Comparison of ENCODE assay signal across 8 mouse cellular contexts in genomic region chr10:127290930-127291880, GRCm38 (mm10). TPM values are rescaled to one million over a fixed set of nuclear protein-coding genes. Genes with fewer than 3 reads are reported as not detected.
DNase-seq lines count a peak whose midpoint lies in the region; ATAC-seq lines count a peak whose summit lies in the region.

No protein-coding gene starts in this region.

- intact Hi-C loops in heart, postnatal 10 days (cut with DNase I) = loop anchor here (10.0 kb wide), 1 partner anchor 374 kb away; the partner anchor contains the start of genes Nab2 and Nemp1

- peaks cover 45% of the 10 kb centered on the region for H3K36me3 ChIP-seq in embryonic facial prominence, embryonic 12.5 days
- peaks cover 23% of the 10 kb centered on the region for H3K36me3 ChIP-seq in limb, embryonic 11.5 days (ENCODE audit: control insufficient read depth, insufficient read depth, low read length)
- H3K36me3 ChIP-seq in stomach, embryonic 16.5 days (ENCODE audit: control insufficient read depth, insufficient read depth, low read length) = peaks cover 22% of the 10 kb centered on the region

- H3K4me1 ChIP-seq in embryonic facial prominence, embryonic 12.5 days = peaks cover 45% of the 10 kb centered on the region
- H3K4me1 ChIP-seq in limb, embryonic 11.5 days (ENCODE audit: control insufficient read depth, insufficient read depth, low read length) = peaks cover 27% of the 10 kb centered on the region
- peaks cover 46% of the 10 kb centered on the region for H3K4me1 ChIP-seq in stomach, embryonic 16.5 days (ENCODE audit: control insufficient read depth, insufficient read depth, low read length)

- H3K27ac ChIP-seq in embryonic facial prominence, embryonic 12.5 days = peak overlapping the region; percentile 99
- H3K27ac ChIP-seq in limb, embryonic 11.5 days (replicated peaks; ENCODE audit: low read depth, low read length) = peak overlapping the region; percentile 60
- H3K27ac ChIP-seq in stomach, embryonic 16.5 days (ENCODE audit: low read length) = peak overlapping the region; percentile 89

- peak overlapping the region; percentile 91 for H3K4me2 ChIP-seq in embryonic facial prominence, embryonic 12.5 days (replicated peaks)
- H3K4me2 ChIP-seq in limb, embryonic 11.5 days (ENCODE audit: low read depth, severe bottlenecking) = peak overlapping the region; percentile 53
- H3K4me2 ChIP-seq in stomach, embryonic 16.5 days (ENCODE audit: low read depth, low read length) = peak overlapping the region; percentile 73

- H3K27me3 ChIP-seq in embryonic facial prominence, embryonic 12.5 days = no peaks in the 10 kb centered on the region
- H3K27me3 ChIP-seq in limb, embryonic 11.5 days (ENCODE audit: control insufficient read depth, insufficient read depth, low read length) = no peaks in the 10 kb centered on the region
- H3K27me3 ChIP-seq in stomach, embryonic 16.5 days (ENCODE audit: control insufficient read depth, insufficient read depth, low read length) = no peaks in the 10 kb centered on the region

- peak overlapping the region; percentile 46 for H3K9ac ChIP-seq in embryonic facial prominence, embryonic 12.5 days
- H3K9ac ChIP-seq in limb, embryonic 11.5 days (ENCODE audit: low read length) = peak overlapping the region; percentile 58
- peak overlapping the region; percentile 74 for H3K9ac ChIP-seq in stomach, embryonic 16.5 days (ENCODE audit: low read length)

- H3K4me3 ChIP-seq in embryonic facial prominence, embryonic 12.5 days = peak overlapping the region; percentile 63
- peak overlapping the region; percentile 67 for H3K4me3 ChIP-seq in limb, embryonic 11.5 days (ENCODE audit: low read depth, low read length)
- H3K4me3 ChIP-seq in stomach, embryonic 16.5 days (replicated peaks; ENCODE audit: low read length) = peak overlapping the region; percentile 63

- 3% methylated on average over 19 of the region's 19 CpGs for WGBS in embryonic facial prominence, embryonic 12.5 days
- WGBS in limb, embryonic 11.5 days = 4% methylated on average over 19 of the region's 19 CpGs
- 2% methylated on average over 19 of the region's 19 CpGs for WGBS in stomach, embryonic 16.5 days

- peak; percentile 30 for ATAC-seq in embryonic facial prominence, embryonic 12.5 days (ENCODE audit: insufficient number of reproducible peaks, insufficient read depth, low FRiP score, low TSS enrichment)
- ATAC-seq in limb, embryonic 11.5 days (ENCODE audit: insufficient number of reproducible peaks, low FRiP score, low TSS enrichment, low read depth) = peak; percentile 63
- peak; percentile 18 for ATAC-seq in stomach, embryonic 16.5 days (ENCODE audit: insufficient read depth, low FRiP score)

- no peaks in the 10 kb centered on the region for H3K9me3 ChIP-seq in embryonic facial prominence, embryonic 12.5 days
- H3K9me3 ChIP-seq in limb, embryonic 11.5 days (ENCODE audit: control insufficient read depth, low read length) = no peaks in the 10 kb centered on the region
- H3K9me3 ChIP-seq in stomach, embryonic 16.5 days (replicated peaks; ENCODE audit: control insufficient read depth, low read length) = no peaks in the 10 kb centered on the region

- peak; percentile 75 for DNase-seq in CD4-positive, CD25-positive, alpha-beta regulatory T cell, adult 2 months (ENCODE audit: low read depth, low spot score)
- peak; percentile 79 for DNase-seq in NIH3T3 (ENCODE audit: low read depth)
- peak; percentile 81 to 83 for DNase-seq in heart, postnatal 10 days
- no peak for DNase-seq in limb, embryonic 11.5 days (ENCODE audit: low spot score)
- DNase-seq in mesoderm, embryonic 11.5 days (ENCODE audit: low read depth, low spot score) = peak; percentile 61
- DNase-seq in right cerebral cortex, postnatal 25 days = no peak

RNA-seq across cellular contexts. Expression of gene Mbd6, which starts 2.4 kb away (rescaled TPM):
- 17.2 and 23.3 TPM in 2 replicates for polyA plus RNA-seq in embryonic facial prominence, embryonic 12.5 days (2016; fragmentation: Nextera tagmentation; extraction: Ambion mirVana)
- 10 to 100 TPM; 34.2 to 35.5 TPM for total RNA-seq in heart, postnatal 10 days (2021)
- 17.0 and 17.2 TPM in 2 replicates for polyA plus RNA-seq in limb, embryonic 11.5 days (2014; fragmentation: Nextera tagmentation; extraction: Ambion mirVana)
- 8.6 and 11.6 TPM in 2 replicates for polyA plus RNA-seq in stomach, embryonic 16.5 days (2015; fragmentation: Nextera tagmentation; extraction: Ambion mirVana)

RNA-seq across cellular contexts. Expression of gene Mars, which starts 20.4 kb away (rescaled TPM):
- polyA plus RNA-seq in embryonic facial prominence, embryonic 12.5 days (2016; fragmentation: Nextera tagmentation; extraction: Ambion mirVana) = 138 and 142 TPM in 2 replicates
- total RNA-seq in heart, postnatal 10 days (2021) = 10 to 100 TPM; 42.0 to 43.9 TPM
- polyA plus RNA-seq in limb, embryonic 11.5 days (2014; fragmentation: Nextera tagmentation; extraction: Ambion mirVana) = 167 and 170 TPM in 2 replicates
- 98.9 and 104 TPM in 2 replicates for polyA plus RNA-seq in stomach, embryonic 16.5 days (2015; fragmentation: Nextera tagmentation; extraction: Ambion mirVana)

RNA-seq across cellular contexts. Expression of gene Dctn2, which starts 25.0 kb away (rescaled TPM):
- 199 and 213 TPM in 2 replicates for polyA plus RNA-seq in embryonic facial prominence, embryonic 12.5 days (2016; fragmentation: Nextera tagmentation; extraction: Ambion mirVana)
- total RNA-seq in heart, postnatal 10 days (2021) = 100 to 1,000 TPM; 166 to 167 TPM
- 160 and 170 TPM in 2 replicates for polyA plus RNA-seq in limb, embryonic 11.5 days (2014; fragmentation: Nextera tagmentation; extraction: Ambion mirVana)
- 171 and 173 TPM in 2 replicates for polyA plus RNA-seq in stomach, embryonic 16.5 days (2015; fragmentation: Nextera tagmentation; extraction: Ambion mirVana)

RNA-seq across cellular contexts. Expression of gene Kif5a, which starts 28.1 kb away (rescaled TPM):
- 13.5 and 16.8 TPM in 2 replicates for polyA plus RNA-seq in embryonic facial prominence, embryonic 12.5 days (2016; fragmentation: Nextera tagmentation; extraction: Ambion mirVana)
- under 1 TPM; 0.42 to 0.89 TPM for total RNA-seq in heart, postnatal 10 days (2021)
- polyA plus RNA-seq in limb, embryonic 11.5 days (2014; fragmentation: Nextera tagmentation; extraction: Ambion mirVana) = 2.1 and 3.8 TPM in 2 replicates
- polyA plus RNA-seq in stomach, embryonic 16.5 days (2015; fragmentation: Nextera tagmentation; extraction: Ambion mirVana) = 6.5 and 6.7 TPM in 2 replicates

RNA-seq across cellular contexts. Expression of gene Arhgap9, which starts 30.6 kb away (rescaled TPM):
- 1.8 and 2.6 TPM in 2 replicates for polyA plus RNA-seq in embryonic facial prominence, embryonic 12.5 days (2016; fragmentation: Nextera tagmentation; extraction: Ambion mirVana)
- total RNA-seq in heart, postnatal 10 days (2021) = 1 to 10 TPM; 3.3 to 4.1 TPM
- 5.3 and 5.5 TPM in 2 replicates for polyA plus RNA-seq in limb, embryonic 11.5 days (2014; fragmentation: Nextera tagmentation; extraction: Ambion mirVana)
- polyA plus RNA-seq in stomach, embryonic 16.5 days (2015; fragmentation: Nextera tagmentation; extraction: Ambion mirVana) = 4.2 and 6.6 TPM in 2 replicates

Comparison
In these comparisons a context has a peak if more than half of its experiments do, and no peak if none do; other contexts are left out.
1. DNase-seq: peak in CD4-positive, CD25-positive, alpha-beta regulatory T cell, adult 2 months (single experiment), NIH3T3 (single experiment), heart, postnatal 10 days (2 of 2) and mesoderm, embryonic 11.5 days (single experiment); none in limb, embryonic 11.5 days (single experiment) and right cerebral cortex, postnatal 25 days (single experiment).
2. Peak in every context shown above with its lines, with median percentiles within 50 percentile points of each other: ATAC-seq, H3K27ac ChIP-seq, H3K4me2 ChIP-seq, H3K4me3 ChIP-seq and H3K9ac ChIP-seq.